Mouse (Mus musculus) forebrain, embryonic 11.5 days (tissue): ENCODE measurements around the gene Mif. TPM values are rescaled to one million over a fixed set of nuclear protein-coding genes. Genes with fewer than 3 reads are reported as not detected.

Source experiments
- ATAC-seq: fragments of 200-750 bp; cut with Nextera tagmentation; replicated peaks from 2 replicates; pipeline ENCODE4 v1.8.0; 2017; ENCODE audit warnings: moderate TSS enrichment; ENCODE audit not compliant: low FRiP score
- DNase-seq: peaks from one replicate; pipeline ENCODE4 v3.0.0-alpha.2; 2017; ENCODE audit warnings: low spot score
- H3K27ac ChIP-seq: fragments of 300-500 bp; sonication (generic); 2 replicates; pipeline ENCODE4 v1.5.1; 2014; ENCODE audit warnings: low read depth, low read length
- H3K27me3 ChIP-seq: fragments of 300-500 bp; sonication (generic); 2 replicates; pipeline ENCODE4 v1.6.1; 2014; ENCODE audit warnings: mild to moderate bottlenecking, low read length, mixed read lengths; ENCODE audit not compliant: control insufficient read depth, insufficient read depth
- H3K36me3 ChIP-seq: fragments of 300-500 bp; sonication (generic); 2 replicates; pipeline ENCODE4 v1.6.1; 2014; ENCODE audit warnings: mild to moderate bottlenecking, low read length, moderate library complexity, mixed read lengths; ENCODE audit not compliant: control insufficient read depth, insufficient read depth
- H3K4me1 ChIP-seq: fragments of 300-500 bp; sonication (generic); replicated peaks from 2 replicates; pipeline ENCODE4 v1.6.1; 2014; ENCODE audit warnings: low read length, mixed read lengths; ENCODE audit not compliant: control insufficient read depth, insufficient read depth
- H3K4me2 ChIP-seq: fragments of 300-500 bp; sonication (generic); 2 replicates; pipeline ENCODE4 v1.6.1; 2014; ENCODE audit warnings: low read depth, mild to moderate bottlenecking, low read length, moderate library complexity, mixed read lengths; ENCODE audit not compliant: severe bottlenecking
- H3K4me3 ChIP-seq: fragments of 300-500 bp; sonication (generic); 2 replicates; pipeline ENCODE4 v1.5.1; 2014; ENCODE audit warnings: low read depth, low read length
- H3K9ac ChIP-seq: fragments of 300-500 bp; sonication (generic); 2 replicates; pipeline ENCODE4 v1.6.1; 2014; ENCODE audit warnings: low read length
- H3K9me3 ChIP-seq: fragments of 300-500 bp; sonication (generic); 2 replicates; pipeline ENCODE4 v1.6.1; 2016; ENCODE audit warnings: low read length, mixed read lengths; ENCODE audit not compliant: control insufficient read depth
- WGBS: fragments of 180-500 bp; shearing (Covaris S2); extraction: QIAGEN DNeasy Blood & Tissue Kit; methylation state at CpG from one replicate; pipeline ENCODE4 v1.1.7; 2014; 5-methylcytosine and 5-hydroxymethylcytosine counted together
- polyA plus RNA-seq: library from polyadenylated mRNA; unstranded; fragments of >200 nt; fragmentation: Nextera tagmentation; extraction: Ambion mirVana; gene quantifications from 2 replicates; pipeline ENCODE4 v1.2.1, GENCODE M21; 2014

Gene Mif
- polyA plus RNA-seq, 1 experiment from 2014 or later: 2,277 TPM

GRCm38 (mm10) chr10:75818641-75819040 lies 41.4 kb downstream of the Mif start:
- H3K4me3 ChIP-seq: no peak overlapping the region
- no peaks in the 10 kb centered on the region for H3K4me1 ChIP-seq
- H3K9me3 ChIP-seq: no peaks in the 10 kb centered on the region
- no peak overlapping the region for H3K27ac ChIP-seq
- no peaks in the 10 kb centered on the region for H3K27me3 ChIP-seq
- no peak for DNase-seq
- H3K4me2 ChIP-seq: no peak overlapping the region
- ATAC-seq: no peak
- WGBS: 64% methylated on average over 10 of the region's 10 CpGs
- no peak overlapping the region for H3K9ac ChIP-seq
- no peaks in the 10 kb centered on the region for H3K36me3 ChIP-seq

Other genes with a start within 250 kb of the Mif start
- 2.0 and 2.3 TPM in 2 replicates for gene Susd2, start 216.2 kb downstream of the Mif start, polyA plus RNA-seq
- 41.8 and 49.1 TPM in 2 replicates for gene Cabin1, start 95.9 kb downstream of the Mif start, polyA plus RNA-seq
- gene Ddt, start 86.8 kb downstream of the Mif start, polyA plus RNA-seq: 81.2 and 84.3 TPM in 2 replicates
- gene Gm20441, start 79.3 kb downstream of the Mif start, polyA plus RNA-seq: not detected in 2 replicates
- 1.2 and 1.6 TPM in 2 replicates for gene Gstt3, start 78.8 kb downstream of the Mif start, polyA plus RNA-seq
- gene Gstt1, start 61.7 kb downstream of the Mif start, polyA plus RNA-seq: 4.6 and 5.2 TPM in 2 replicates
- gene Gstt4, start 37.7 kb downstream of the Mif start, polyA plus RNA-seq: not detected in 2 replicates
- gene Gstt2, start 22.8 kb downstream of the Mif start, polyA plus RNA-seq: 6.9 and 8.8 TPM in 2 replicates
- 2.3 and 3.4 TPM in 2 replicates for gene Derl3, start 33.2 kb upstream of the Mif start, polyA plus RNA-seq
- gene Smarcb1, start 61.4 kb upstream of the Mif start, polyA plus RNA-seq: 295 TPM in 2 replicates
- 6.6 and 7.4 TPM in 2 replicates for gene Chchd10, start 72.9 kb upstream of the Mif start, polyA plus RNA-seq
- 25.1 and 30.0 TPM in 2 replicates for gene Mmp11, start 76.3 kb upstream of the Mif start, polyA plus RNA-seq
- 0.39 and 0.52 TPM in 2 replicates for gene Gm867, start 80.4 kb upstream of the Mif start, polyA plus RNA-seq
- 0.76 and 0.79 TPM in 2 replicates for gene Vpreb3, start 82.8 kb upstream of the Mif start, polyA plus RNA-seq
- not detected in 2 replicates for gene Gm5134, start 94.3 kb upstream of the Mif start, polyA plus RNA-seq
- gene Zfp280b, start 172.4 kb upstream of the Mif start, polyA plus RNA-seq: 33.9 and 34.3 TPM in 2 replicates